Mouse (Mus musculus) kidney, postnatal 4 days (tissue): ENCODE measurements at regions not wholly inside any gene's neighbourhood (a gene's known extent, or its start where the extent isn't known, plus 50 kb on each side); places are given as distances from the start of the nearest gene placed in this dataset.
"Not testable (repeated sequence)": the region's sequence is repeated elsewhere in the genome, so short reads cannot be mapped to it uniquely, and the experiment has no call there.

Experiments
- DNase-seq, 2 experiments: peaks; one replicate each; pipeline ENCODE4 v3.0.0; 2021; ENCODE audit warnings: mixed read lengths in 2 of 2

DNA sequence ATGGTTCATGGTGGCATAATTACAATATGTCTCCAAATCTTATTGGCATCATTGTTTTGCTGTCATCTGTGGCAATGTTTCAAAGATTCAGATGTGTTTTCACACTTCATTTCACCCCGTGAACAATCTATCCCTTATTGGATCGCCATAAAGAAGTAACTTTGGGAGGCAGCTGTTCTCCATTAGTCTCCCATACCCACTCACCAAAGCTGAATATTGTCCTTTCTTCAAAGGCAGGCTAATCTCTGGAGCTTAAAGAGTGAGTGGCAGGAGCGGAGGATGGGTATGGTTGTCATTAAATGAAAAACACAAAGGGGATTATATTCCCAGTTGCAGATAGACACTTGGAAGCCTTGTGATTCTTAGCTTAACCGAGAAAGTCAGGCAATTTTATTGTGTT lies 2660.3 kb upstream of the Gm12353 start:
- DNase-seq: no peak

DNA sequence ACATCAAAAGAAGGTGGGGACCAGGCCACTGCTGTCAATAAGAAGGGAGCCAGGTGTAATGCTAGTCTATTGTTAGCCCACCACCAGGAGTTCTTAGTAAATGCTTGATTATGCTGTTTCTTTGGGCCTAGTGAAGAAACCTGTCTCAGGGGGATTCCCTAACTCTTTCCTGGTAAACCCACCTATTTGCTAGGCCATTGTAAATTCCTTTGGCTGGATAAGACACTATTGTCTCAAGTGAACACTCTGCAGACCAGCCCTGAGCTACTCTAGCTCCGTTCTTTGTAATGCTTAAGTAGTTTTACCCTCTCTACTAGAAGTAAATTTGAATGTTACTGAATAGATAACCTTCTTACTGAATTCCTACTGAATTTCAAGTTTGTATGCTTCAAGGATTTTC lies 2650.7 kb upstream of the Gm12353 start:
- not testable (repeated sequence) for DNase-seq

DNA sequence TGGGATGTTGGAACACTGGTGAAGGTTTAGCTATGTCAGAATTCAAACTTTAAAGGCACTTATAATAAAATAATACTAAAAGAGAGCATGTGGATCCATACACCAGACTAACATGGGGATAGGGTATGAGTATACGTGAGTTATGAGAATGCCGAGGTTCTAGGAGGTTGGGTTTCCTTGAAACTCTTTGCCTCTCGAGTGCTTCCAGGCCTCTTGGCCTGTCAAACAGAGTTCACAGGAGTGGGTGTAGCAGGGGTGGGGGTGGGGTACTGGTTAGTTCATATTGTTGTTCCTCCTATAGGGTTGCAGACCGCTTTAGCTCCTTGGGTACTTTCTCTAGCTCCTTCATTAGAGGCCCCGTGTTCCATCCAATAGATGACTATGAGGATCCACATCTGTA lies 2650.3 kb upstream of the Gm12353 start:
- DNase-seq: not testable (repeated sequence)

DNA sequence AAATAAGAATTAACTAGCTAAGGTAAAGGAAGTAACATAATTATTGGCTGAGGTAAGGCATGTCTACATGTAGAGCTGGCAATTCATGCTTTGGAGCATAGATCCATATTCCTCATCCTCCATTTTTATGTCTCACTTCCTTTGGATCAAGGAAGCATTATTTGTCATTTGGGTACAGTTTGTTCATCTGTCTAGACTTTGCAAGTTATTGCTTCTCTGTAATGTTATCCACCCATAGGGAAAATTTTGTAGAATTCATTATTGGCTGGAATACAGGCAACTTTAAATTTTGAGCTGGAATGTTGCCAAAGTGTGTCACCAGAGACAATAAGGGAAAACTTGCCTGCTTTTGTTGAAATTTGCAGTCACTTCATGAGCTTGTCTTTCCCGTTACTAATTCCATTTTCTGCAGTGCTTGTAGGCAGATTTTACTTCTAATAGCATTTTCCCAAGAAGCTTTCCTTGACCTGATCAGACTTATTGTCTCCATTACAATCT lies 2623.5 kb upstream of the Gm12353 start:
- no peak for DNase-seq

DNA sequence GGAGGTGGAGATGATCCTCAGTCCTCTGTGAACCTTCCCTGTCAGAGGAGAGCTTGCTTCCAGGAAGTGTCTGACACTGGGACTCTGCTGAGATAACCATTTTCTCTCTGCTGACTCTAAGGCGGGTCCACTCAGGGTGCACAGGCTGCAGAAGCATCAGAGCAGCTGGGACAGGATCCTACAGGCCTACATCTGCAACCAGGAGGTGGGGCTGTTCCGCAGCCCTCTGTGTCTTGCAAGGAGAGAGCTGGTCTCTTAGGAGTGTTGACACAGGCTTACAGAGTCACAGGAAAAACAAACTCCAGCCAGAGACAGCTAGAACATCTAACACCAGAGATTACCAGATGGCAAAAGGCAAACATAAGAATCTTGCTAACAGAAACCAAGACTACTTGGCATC lies 2578.6 kb upstream of the Gm12353 start:
- peak; percentile 9 to 10 for DNase-seq
